Mouse (Mus musculus) midbrain, embryonic 14.5 days (tissue): ENCODE measurements around the gene Slc35e1. TPM values are rescaled to one million over a fixed set of nuclear protein-coding genes. Genes with fewer than 3 reads are reported as not detected.

Experiments
- ATAC-seq: fragments of 200-750 bp; cut with Nextera tagmentation; 2 replicates; pipeline ENCODE4 v1.8.0; 2017; ENCODE audit warnings: moderate number of reproducible peaks, moderate library complexity; ENCODE audit not compliant: low FRiP score, low TSS enrichment
- DNase-seq: peaks from one replicate; pipeline ENCODE4 v3.0.0-alpha.2; 2015
- H3K27ac ChIP-seq: fragments of 300-500 bp; sonication (generic); replicated peaks from 2 replicates; pipeline ENCODE4 v1.5.1; 2014; ENCODE audit warnings: mild to moderate bottlenecking, low read depth, low read length, moderate library complexity
- H3K27me3 ChIP-seq: fragments of 300-500 bp; sonication (generic); 2 replicates; pipeline ENCODE4 v1.6.1; 2014; ENCODE audit warnings: low read length, control low read depth, mixed read lengths; ENCODE audit not compliant: control insufficient read depth, insufficient read depth
- H3K36me3 ChIP-seq: fragments of 300-500 bp; sonication (generic); 2 replicates; pipeline ENCODE4 v1.6.1; 2014; ENCODE audit warnings: low read length, control low read depth; ENCODE audit not compliant: control insufficient read depth, insufficient read depth
- H3K4me1 ChIP-seq: fragments of 300-500 bp; sonication (generic); 2 replicates; pipeline ENCODE4 v1.6.1; 2014; ENCODE audit warnings: mild to moderate bottlenecking, antibody characterized with exemption, low read length, control low read depth; ENCODE audit not compliant: control insufficient read depth, insufficient read depth
- H3K4me2 ChIP-seq: fragments of 300-500 bp; sonication (generic); 2 replicates; pipeline ENCODE4 v1.6.1; 2014; ENCODE audit warnings: mild to moderate bottlenecking, low read length, moderate library complexity
- H3K4me3 ChIP-seq: fragments of 300-500 bp; sonication (generic); replicated peaks from 2 replicates; pipeline ENCODE4 v1.5.1; 2014; ENCODE audit warnings: low read depth, low read length
- H3K9ac ChIP-seq: fragments of 300-500 bp; sonication (generic); replicated peaks from 2 replicates; pipeline ENCODE4 v1.6.1; 2014; ENCODE audit warnings: mild to moderate bottlenecking, low read length, moderate library complexity
- H3K9me3 ChIP-seq: fragments of 300-500 bp; sonication (generic); 2 replicates; pipeline ENCODE4 v1.6.1; 2016; ENCODE audit warnings: low read length, control low read depth, mixed read lengths; ENCODE audit not compliant: control insufficient read depth
- WGBS: fragments of 180-500 bp; shearing (Covaris S2); extraction: QIAGEN DNeasy Blood & Tissue Kit; methylation state at CpG from one replicate; pipeline ENCODE4 v1.1.7; 2014; 5-methylcytosine and 5-hydroxymethylcytosine counted together
- polyA plus RNA-seq: library from polyadenylated mRNA; unstranded; fragments of >200 nt; fragmentation: Nextera tagmentation; extraction: Ambion mirVana; gene quantifications from 2 replicates; pipeline ENCODE4 v1.2.1, GENCODE M21; 2014

Slc35e1 gene
- polyA plus RNA-seq, 1 experiment from 2014 or later = 10.0 TPM

GRCm38 (mm10) chr8:72495411-72496111 lies 3.1 kb upstream of the Slc35e1 start:
- peaks cover 22% of the 10 kb centered on the region for H3K4me1 ChIP-seq
- no peak overlapping the region for H3K27ac ChIP-seq
- 90% methylated on average over 23 of the region's 23 CpGs for WGBS
- no peak overlapping the region for H3K4me3 ChIP-seq
- H3K4me2 ChIP-seq = no peak overlapping the region
- DNase-seq = no peak
- H3K9me3 ChIP-seq = no peaks in the 10 kb centered on the region
- H3K36me3 ChIP-seq = peaks cover 23% of the 10 kb centered on the region
- ATAC-seq = no peak
- H3K9ac ChIP-seq = no peak overlapping the region
- no peaks in the 10 kb centered on the region for H3K27me3 ChIP-seq

- DNase-seq = no peak
- Histone ChIP-seq H3K9me3 (no peaks in the 10 kb centered on the region), H3K36me3 (peaks cover 23% of the 10 kb centered on the region), H3K4me1 (peaks cover 22% of the 10 kb centered on the region), H3K27ac (peak overlapping the region; percentile 76), H3K4me3 (peak overlapping the region; percentile 74), H3K27me3 (no peaks in the 10 kb centered on the region), H3K9ac (peak overlapping the region; percentile 65), H3K4me2 (peak overlapping the region; percentile 80)
- WGBS = 13% methylated on average over 8 of the region's 8 CpGs
- ATAC-seq = no peak
Measured at GRCm38 (mm10) chr8:72493381-72493780, 967 bp upstream of the Slc35e1 start.

GRCm38 (mm10) chr8:72492622-72493081 lies 238 bp upstream of the Slc35e1 start:
- WGBS = under 1% methylated on average over 47 of the region's 56 CpGs
- peaks cover 27% of the 10 kb centered on the region for H3K36me3 ChIP-seq

GRCm38 (mm10) chr8:72491017-72491416 lies 1.4 kb downstream of the Slc35e1 start:
- WGBS = 80% methylated on average over 2 of the region's 2 CpGs
- DNase-seq (no peak), ATAC-seq (no peak)
- Histone ChIP-seq H3K9ac (no peak overlapping the region), H3K4me3 (no peak overlapping the region; the same call in 1 of the 2 replicates), H3K4me2 (peak overlapping the region; percentile 83), H3K9me3 (no peaks in the 10 kb centered on the region), H3K27me3 (no peaks in the 10 kb centered on the region), H3K27ac (no peak overlapping the region), H3K36me3 (peaks cover 27% of the 10 kb centered on the region), H3K4me1 (peaks cover 22% of the 10 kb centered on the region)

More at GRCm38 (mm10) chr8:72492622-72493081, 238 bp upstream of the Slc35e1 start:
- H3K9ac ChIP-seq = peak overlapping the region; percentile 77
- H3K27ac ChIP-seq = peak overlapping the region; percentile 81
- peak; percentile 99 for ATAC-seq
- no peaks in the 10 kb centered on the region for H3K27me3 ChIP-seq
- H3K4me2 ChIP-seq = peak overlapping the region; percentile 83
- peak overlapping the region; percentile 74 for H3K4me3 ChIP-seq
- H3K9me3 ChIP-seq = no peaks in the 10 kb centered on the region
- DNase-seq = peak; percentile 100
- H3K4me1 ChIP-seq = peaks cover 22% of the 10 kb centered on the region

- Histone ChIP-seq H3K4me3 (no peak overlapping the region), H3K9ac (no peak overlapping the region), H3K9me3 (no peaks in the 10 kb centered on the region), H3K4me2 (no peak overlapping the region), H3K4me1 (peaks cover 8% of the 10 kb centered on the region), H3K36me3 (peaks cover 36% of the 10 kb centered on the region), H3K27me3 (no peaks in the 10 kb centered on the region), H3K27ac (no peak overlapping the region)
- DNase-seq (no peak), ATAC-seq (no peak)
Measured at GRCm38 (mm10) chr8:72487014-72487413, 5.4 kb downstream of the Slc35e1 start.

- no peaks in the 10 kb centered on the region for H3K9me3 ChIP-seq
- H3K4me3 ChIP-seq = no peak overlapping the region
- ATAC-seq (no peak), DNase-seq (no peak)
- WGBS = 83% methylated on average over 6 of the region's 6 CpGs
- no peak overlapping the region for H3K4me2 ChIP-seq
- H3K27me3 ChIP-seq = no peaks in the 10 kb centered on the region
- H3K9ac ChIP-seq = no peak overlapping the region
- H3K4me1 ChIP-seq = no peaks in the 10 kb centered on the region
- H3K36me3 ChIP-seq = peaks cover 40% of the 10 kb centered on the region
- no peak overlapping the region for H3K27ac ChIP-seq
Measured at GRCm38 (mm10) chr8:72485456-72486199, 6.8 kb downstream of the Slc35e1 start.

DNA sequence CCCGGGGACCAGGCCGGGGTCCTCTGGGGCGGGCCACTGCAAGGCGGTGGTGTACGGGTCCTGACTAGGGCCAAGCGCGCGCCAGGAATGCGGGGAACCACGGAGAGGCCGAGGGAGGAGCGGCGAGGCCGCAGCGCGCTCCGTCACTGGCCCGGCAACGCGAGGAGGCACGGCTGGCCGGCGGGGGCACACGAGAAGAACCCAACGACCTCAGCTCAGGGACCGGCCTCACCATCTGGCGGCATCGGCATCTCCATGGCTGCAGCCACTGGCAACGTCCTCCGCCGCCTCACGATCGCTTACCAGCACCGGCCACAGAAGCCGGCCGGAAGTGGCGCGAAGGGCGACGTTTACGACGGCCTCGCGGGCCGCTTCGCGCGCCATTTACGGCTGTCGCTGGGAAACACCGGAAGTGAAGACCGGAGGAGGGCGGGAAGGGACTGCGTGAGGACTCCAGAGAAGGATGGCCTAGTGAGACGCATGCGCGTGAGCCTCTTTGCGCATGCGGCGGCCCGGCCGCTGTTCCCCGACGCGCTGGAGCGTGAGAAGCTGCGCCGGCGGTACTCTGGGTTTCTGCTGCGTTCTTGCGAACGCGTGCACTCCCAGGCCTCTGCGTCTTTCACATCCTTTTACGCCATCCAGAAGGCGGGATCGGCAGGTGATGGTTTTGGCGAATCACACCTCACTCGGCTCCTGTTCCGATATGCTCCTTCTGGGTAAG lies 17.4 kb downstream of the Slc35e1 start, which contains the start of gene Cherp:
Gene Cherp, minus strand, starts transcription at position 401 of the 721 bp plus-strand sequence.
- WGBS = under 1% methylated on average over 80 of the region's 80 CpGs
- Histone ChIP-seq H3K4me2 (peak within 1 kb of the TSS; percentile 93), H3K4me1 (peaks cover 14% of the 10 kb centered on the region), H3K9me3 (no peaks in the 10 kb centered on the region), H3K4me3 (peak within 1 kb of the TSS; percentile 89), H3K27me3 (no peaks in the 10 kb centered on the region), H3K36me3 (peaks cover 28% of the 10 kb centered on the region), H3K27ac (peak within 1 kb of the TSS; percentile 87), H3K9ac (peak within 1 kb of the TSS; percentile 78)
- DNase-seq (peak; percentile 99), ATAC-seq (peak; percentile 97)

GRCm38 (mm10) chr8:72470684-72471083 lies 21.7 kb downstream of the Slc35e1 start:
- Histone ChIP-seq H3K4me2 (no peak overlapping the region), H3K9me3 (no peaks in the 10 kb centered on the region), H3K27me3 (no peaks in the 10 kb centered on the region), H3K27ac (no peak overlapping the region), H3K36me3 (peaks cover 71% of the 10 kb centered on the region), H3K4me1 (0 out of 2 replicates have a peak, but pooled peaks cover 6% of the 10 kb centered on the region), H3K4me3 (no peak overlapping the region), H3K9ac (no peak overlapping the region)
- no peak for DNase-seq
- ATAC-seq = no peak
- 96% methylated on average over 7 of the region's 7 CpGs for WGBS
